Mouse (Mus musculus) kidney, embryonic 16.5 days (tissue): ENCODE results near the gene Mettl11b. TPM values are rescaled to one million over a fixed set of nuclear protein-coding genes. Genes with fewer than 3 reads are reported as not detected.

ENCODE experiments used
- ATAC-seq: fragments of 200-750 bp; cut with Nextera tagmentation; 2 replicates; pipeline ENCODE4 v1.8.0; 2017; ENCODE audit warnings: moderate TSS enrichment; ENCODE audit not compliant: low FRiP score, low TSS enrichment
- H3K27ac ChIP-seq: fragments of 300-500 bp; sonication (generic); 2 replicates; pipeline ENCODE4 v1.5.1; 2014; ENCODE audit warnings: low read length
- H3K27me3 ChIP-seq: fragments of 300-500 bp; sonication (generic); 2 replicates; pipeline ENCODE4 v1.6.1; 2014; ENCODE audit warnings: low read length, control low read depth, mixed read lengths; ENCODE audit not compliant: insufficient read depth
- H3K36me3 ChIP-seq: fragments of 300-500 bp; sonication (generic); 2 replicates; pipeline ENCODE4 v1.6.1; 2014; ENCODE audit warnings: low read length, control low read depth, mixed read lengths; ENCODE audit not compliant: insufficient read depth
- H3K4me1 ChIP-seq: fragments of 300-500 bp; sonication (generic); 2 replicates; pipeline ENCODE4 v1.6.1; 2014; ENCODE audit warnings: low read length, control low read depth, mixed read lengths; ENCODE audit not compliant: insufficient read depth
- H3K4me2 ChIP-seq: fragments of 300-500 bp; sonication (generic); replicated peaks from 2 replicates; pipeline ENCODE4 v1.6.1; 2014; ENCODE audit warnings: low read depth, low read length
- H3K4me3 ChIP-seq: fragments of 300-500 bp; sonication (generic); 2 replicates; pipeline ENCODE4 v1.5.1; 2014; ENCODE audit warnings: mild to moderate bottlenecking, low read length
- H3K9ac ChIP-seq: fragments of 300-500 bp; sonication (generic); replicated peaks from 2 replicates; pipeline ENCODE4 v1.6.1; 2014; ENCODE audit warnings: low read length
- H3K9me3 ChIP-seq: fragments of 300-500 bp; sonication (generic); 2 replicates; pipeline ENCODE4 v1.6.1; 2016; ENCODE audit warnings: low read length, control low read depth
- WGBS: fragments of 180-500 bp; shearing (Covaris S2); extraction: QIAGEN DNeasy Blood & Tissue Kit; methylation state at CpG from one replicate; pipeline ENCODE4 v1.1.7; 2014; 5-methylcytosine and 5-hydroxymethylcytosine counted together
- polyA plus RNA-seq: library from polyadenylated mRNA; unstranded; fragments of >200 nt; fragmentation: Nextera tagmentation; extraction: Ambion mirVana; gene quantifications from 2 replicates; pipeline ENCODE4 v1.2.1, GENCODE M21; 2015

Mettl11b gene
- polyA plus RNA-seq, 1 experiment from 2014 or later = 0.25 TPM

DNA sequence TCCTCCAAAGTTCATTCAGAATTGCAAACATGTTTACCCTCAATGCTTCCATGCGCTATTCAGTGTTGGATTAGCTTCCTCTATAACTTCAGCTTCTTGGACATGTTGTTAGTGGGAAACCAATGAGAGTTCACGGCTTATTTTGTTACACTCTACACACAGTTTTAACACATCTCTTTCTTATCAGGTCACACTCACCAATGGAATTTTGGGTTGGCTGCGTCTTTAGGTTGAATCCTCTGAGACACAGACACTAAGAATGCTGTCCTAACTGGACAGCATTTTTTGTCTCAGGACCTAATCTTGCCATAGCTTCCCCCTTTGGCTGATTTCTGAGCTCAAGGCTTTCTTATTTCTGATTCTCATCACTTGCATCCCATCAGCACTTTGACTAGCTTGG, 25.3 kb downstream of the Mettl11b start:
- Histone ChIP-seq H3K9ac (no peak overlapping the region), H3K9me3 (no peaks in the 10 kb centered on the region), H3K27me3 (no peaks in the 10 kb centered on the region), H3K4me3 (no peak overlapping the region), H3K36me3 (no peaks in the 10 kb centered on the region), H3K4me2 (no peak overlapping the region), H3K4me1 (no peaks in the 10 kb centered on the region), H3K27ac (no peak overlapping the region)
- 92% methylated on average over 3 of the region's 3 CpGs for WGBS
- ATAC-seq = no peak

DNA sequence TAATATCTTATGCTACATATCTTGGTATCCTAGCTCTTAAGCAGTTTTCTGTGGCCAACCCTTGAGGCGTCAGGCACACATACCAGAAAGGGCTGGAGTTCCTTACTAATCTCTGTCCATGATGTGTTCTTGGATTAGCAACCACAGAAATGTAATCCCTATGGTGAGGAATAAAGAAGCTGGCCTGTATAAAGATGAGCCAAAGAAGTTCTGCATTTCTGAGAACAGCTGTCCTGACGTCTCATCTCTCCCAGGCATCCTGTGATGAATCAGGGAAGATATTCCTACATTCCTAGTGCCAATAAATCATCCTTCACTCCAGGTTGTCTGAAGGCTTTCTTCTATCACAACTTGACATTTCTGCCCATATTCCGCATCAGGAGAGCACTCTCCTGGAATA, 33.2 kb downstream of the Mettl11b start:
- H3K4me3 ChIP-seq = no peak overlapping the region
- 78% methylated on average over 3 of the region's 3 CpGs for WGBS
- H3K36me3 ChIP-seq = no peaks in the 10 kb centered on the region
- H3K4me2 ChIP-seq = no peak overlapping the region
- H3K27ac ChIP-seq = no peak overlapping the region
- no peaks in the 10 kb centered on the region for H3K27me3 ChIP-seq
- H3K9me3 ChIP-seq = no peaks in the 10 kb centered on the region
- H3K4me1 ChIP-seq = no peaks in the 10 kb centered on the region
- ATAC-seq = no peak
- no peak overlapping the region for H3K9ac ChIP-seq

DNA sequence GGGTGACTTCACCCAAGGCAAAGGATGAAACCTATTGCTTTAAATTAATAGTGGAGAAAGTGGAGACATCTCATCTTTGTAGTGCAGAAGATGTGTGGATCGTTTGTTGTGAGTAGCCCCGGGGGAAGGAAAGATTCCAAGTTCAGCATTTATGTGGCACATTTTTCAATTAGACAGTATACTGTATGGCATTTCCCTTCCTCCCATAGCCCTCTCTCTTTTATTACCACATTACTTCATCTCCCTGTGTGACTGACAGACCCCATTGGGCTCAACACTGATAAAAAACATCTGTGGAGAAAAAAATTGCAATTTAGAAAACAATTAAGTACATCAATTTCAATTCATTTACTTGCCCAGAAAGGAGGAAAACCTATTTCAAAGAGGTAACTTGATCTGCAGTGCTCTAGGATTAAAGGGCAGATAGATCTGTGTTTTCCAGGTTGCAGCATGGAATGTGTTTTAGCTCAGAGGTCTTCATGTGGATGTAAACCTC, 42.0 kb downstream of the Mettl11b start:
- H3K9me3 ChIP-seq = no peaks in the 10 kb centered on the region
- no peak overlapping the region for H3K27ac ChIP-seq
- no peak for ATAC-seq
- no peaks in the 10 kb centered on the region for H3K27me3 ChIP-seq
- H3K9ac ChIP-seq = no peak overlapping the region
- peaks cover 5% of the 10 kb centered on the region for H3K4me1 ChIP-seq
- no peak overlapping the region for H3K4me3 ChIP-seq
- no peaks in the 10 kb centered on the region for H3K36me3 ChIP-seq
- WGBS = 34% methylated on average over 2 of the region's 2 CpGs
- H3K4me2 ChIP-seq = no peak overlapping the region

DNA sequence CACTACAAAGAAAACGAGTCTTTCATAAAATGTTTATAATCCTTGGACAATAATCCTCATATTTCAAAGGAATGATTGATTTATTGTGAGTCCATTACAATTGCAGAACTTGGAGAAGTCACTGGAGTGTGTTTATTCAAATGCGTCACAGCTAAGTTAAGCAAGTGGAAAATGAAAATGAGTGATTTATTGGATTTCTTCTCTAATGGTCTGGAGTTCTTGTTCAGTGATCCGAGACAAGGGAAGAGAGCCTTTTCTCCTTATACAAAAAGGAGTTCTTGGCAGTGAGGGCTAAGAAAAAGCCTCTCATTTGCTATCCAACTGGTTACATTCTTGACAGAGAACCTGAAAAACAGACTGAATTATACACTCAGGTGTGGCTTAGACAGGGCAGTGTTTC, 42.9 kb downstream of the Mettl11b start:
- H3K27me3 ChIP-seq = no peaks in the 10 kb centered on the region
- H3K4me2 ChIP-seq = no peak overlapping the region
- no peak overlapping the region for H3K9ac ChIP-seq
- no peak overlapping the region for H3K27ac ChIP-seq
- 32% methylated on average over 3 of the region's 3 CpGs for WGBS
- no peaks in the 10 kb centered on the region for H3K36me3 ChIP-seq
- no peaks in the 10 kb centered on the region for H3K9me3 ChIP-seq
- peaks cover 5% of the 10 kb centered on the region for H3K4me1 ChIP-seq
- H3K4me3 ChIP-seq = no peak overlapping the region
- ATAC-seq = peak; percentile 27; the same call in 1 of the 2 replicates

DNA sequence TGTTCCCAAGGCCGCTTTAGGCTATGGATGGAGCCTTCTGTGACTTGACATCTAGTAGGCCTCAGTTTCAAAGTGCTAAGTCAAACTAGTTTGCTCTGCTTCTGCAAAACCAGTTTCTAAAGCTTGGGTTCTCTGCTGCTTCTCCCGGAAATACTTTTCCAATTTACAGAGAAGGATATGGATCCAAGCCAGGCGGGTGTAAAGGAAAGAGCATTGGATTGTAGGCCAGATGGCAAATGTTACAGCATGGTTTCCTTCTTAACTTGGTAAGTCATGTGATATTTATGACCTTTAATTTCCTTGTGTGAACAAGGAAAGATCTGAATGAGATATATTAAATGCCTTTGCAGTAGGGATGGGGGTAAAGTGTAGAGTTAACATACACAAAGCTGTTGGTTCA, 52.2 kb downstream of the Mettl11b start:
- Histone ChIP-seq H3K36me3 (no peaks in the 10 kb centered on the region), H3K4me2 (no peak overlapping the region), H3K4me3 (no peak overlapping the region), H3K27ac (peak overlapping the region; percentile 56; the same call in 1 of the 2 replicates), H3K9me3 (no peaks in the 10 kb centered on the region), H3K27me3 (no peaks in the 10 kb centered on the region), H3K4me1 (0 out of 2 replicates have a peak, but pooled peaks cover 3% of the 10 kb centered on the region), H3K9ac (no peak overlapping the region)
- no peak for ATAC-seq
- 80% methylated on average over 3 of the region's 3 CpGs for WGBS

DNA sequence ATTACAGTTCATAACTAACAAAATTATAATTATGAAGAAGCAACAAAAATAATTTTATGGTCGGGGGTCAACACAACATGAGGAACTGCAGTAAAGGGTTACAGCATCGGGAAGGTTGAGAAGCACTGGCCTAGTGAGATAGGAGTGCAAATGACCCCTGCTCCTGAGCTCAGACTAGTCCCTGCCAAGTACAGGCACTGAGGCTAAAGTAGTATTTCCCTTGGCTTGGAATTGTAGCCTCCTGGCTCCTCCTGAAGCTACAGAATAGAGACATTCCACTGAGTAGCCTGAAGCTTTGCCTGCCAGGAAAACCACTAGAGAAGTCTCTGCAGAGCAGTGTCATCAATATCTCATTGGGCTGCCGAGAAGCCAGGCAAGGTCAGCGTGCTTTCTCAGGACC, 53.7 kb downstream of the Mettl11b start:
- H3K27ac ChIP-seq = no peak overlapping the region
- ATAC-seq = peak; percentile 44; the same call in 1 of the 2 replicates
- H3K36me3 ChIP-seq = no peaks in the 10 kb centered on the region
- H3K4me3 ChIP-seq = no peak overlapping the region
- H3K9me3 ChIP-seq = no peaks in the 10 kb centered on the region
- no peak overlapping the region for H3K4me2 ChIP-seq
- no peak overlapping the region for H3K9ac ChIP-seq
- WGBS = 47% methylated on average over 4 of the region's 4 CpGs
- H3K4me1 ChIP-seq = 0 out of 2 replicates have a peak, but pooled peaks cover 3% of the 10 kb centered on the region
- no peaks in the 10 kb centered on the region for H3K27me3 ChIP-seq

DNA sequence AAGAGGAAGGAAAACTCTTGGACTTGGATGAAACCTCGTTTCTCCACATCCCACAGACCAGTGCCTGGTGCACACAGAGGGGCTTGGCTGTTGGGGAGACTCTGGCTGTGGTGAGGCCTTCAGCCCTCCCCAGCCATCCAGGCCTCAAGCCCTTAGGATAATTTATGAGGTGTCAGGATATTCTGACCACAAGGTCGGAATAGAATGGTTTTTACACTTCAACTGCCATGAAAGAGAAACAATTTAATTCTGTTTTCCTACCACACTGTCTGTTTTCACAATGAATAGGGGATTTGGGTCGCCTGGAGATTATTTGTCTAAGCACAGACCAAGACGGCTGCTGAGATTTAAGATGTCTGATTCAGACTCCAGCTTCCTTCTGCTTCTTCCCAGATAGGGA, 54.3 kb downstream of the Mettl11b start:
- Histone ChIP-seq H3K9me3 (no peaks in the 10 kb centered on the region), H3K27me3 (no peaks in the 10 kb centered on the region), H3K4me2 (no peak overlapping the region), H3K4me1 (0 out of 2 replicates have a peak, but pooled peaks cover 3% of the 10 kb centered on the region), H3K4me3 (no peak overlapping the region), H3K9ac (no peak overlapping the region), H3K27ac (peak overlapping the region; percentile 43; the same call in 1 of the 2 replicates), H3K36me3 (no peaks in the 10 kb centered on the region)
- ATAC-seq = peak; percentile 88
- WGBS = 3% methylated on average over 4 of the region's 4 CpGs

DNA sequence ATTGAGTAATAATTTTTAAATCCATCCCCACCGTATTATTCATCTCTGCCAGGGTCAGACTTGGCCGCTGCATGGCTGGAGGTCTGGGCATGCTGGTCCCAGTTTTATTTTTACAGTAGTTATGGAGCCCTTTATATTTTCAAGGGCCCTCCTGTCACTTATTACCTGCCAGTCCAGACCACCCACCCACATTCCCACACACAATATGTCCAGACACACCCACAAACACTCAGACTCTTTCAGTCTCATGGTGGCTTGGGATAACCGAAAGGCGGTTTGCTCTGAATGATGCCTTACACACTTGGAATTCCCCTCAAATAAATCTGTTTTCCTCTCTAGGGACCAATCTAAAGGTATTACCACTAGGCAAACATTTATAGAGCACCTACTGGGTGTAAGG, 55.1 kb downstream of the Mettl11b start:
- Histone ChIP-seq H3K4me3 (no peak overlapping the region), H3K4me2 (no peak overlapping the region), H3K4me1 (0 out of 2 replicates have a peak, but pooled peaks cover 3% of the 10 kb centered on the region), H3K9me3 (no peaks in the 10 kb centered on the region), H3K36me3 (no peaks in the 10 kb centered on the region), H3K27me3 (no peaks in the 10 kb centered on the region), H3K27ac (no peak overlapping the region), H3K9ac (no peak overlapping the region)
- ATAC-seq = no peak
- 84% methylated on average over 4 of the region's 4 CpGs for WGBS

DNA sequence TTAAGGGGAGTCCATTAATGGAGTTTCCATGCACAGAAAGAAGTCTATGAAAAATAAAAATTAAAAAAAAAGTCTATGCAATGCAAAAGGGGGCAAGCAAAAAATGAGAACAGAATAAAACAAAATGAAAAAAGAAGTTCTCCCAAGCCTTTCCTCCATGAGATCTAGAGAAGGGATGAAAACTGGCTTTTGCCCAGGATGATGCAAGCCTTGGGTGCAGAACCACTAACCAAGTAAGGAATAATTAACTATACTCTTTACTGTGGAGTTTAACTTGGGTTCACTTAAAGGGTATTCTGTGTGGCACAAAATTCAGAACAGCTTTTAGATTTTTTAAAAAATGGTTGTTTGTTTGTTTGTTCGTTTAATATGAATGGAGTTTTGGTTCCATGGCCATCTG, 62.6 kb downstream of the Mettl11b start:
- Histone ChIP-seq H3K9me3 (no peaks in the 10 kb centered on the region), H3K4me1 (no peaks in the 10 kb centered on the region), H3K27ac (no peak overlapping the region), H3K4me2 (no peak overlapping the region), H3K27me3 (no peaks in the 10 kb centered on the region), H3K36me3 (no peaks in the 10 kb centered on the region), H3K9ac (no peak overlapping the region), H3K4me3 (no peak overlapping the region)
- no peak for ATAC-seq
- WGBS = 76% methylated on average over 1 of the region's 1 CpGs

DNA sequence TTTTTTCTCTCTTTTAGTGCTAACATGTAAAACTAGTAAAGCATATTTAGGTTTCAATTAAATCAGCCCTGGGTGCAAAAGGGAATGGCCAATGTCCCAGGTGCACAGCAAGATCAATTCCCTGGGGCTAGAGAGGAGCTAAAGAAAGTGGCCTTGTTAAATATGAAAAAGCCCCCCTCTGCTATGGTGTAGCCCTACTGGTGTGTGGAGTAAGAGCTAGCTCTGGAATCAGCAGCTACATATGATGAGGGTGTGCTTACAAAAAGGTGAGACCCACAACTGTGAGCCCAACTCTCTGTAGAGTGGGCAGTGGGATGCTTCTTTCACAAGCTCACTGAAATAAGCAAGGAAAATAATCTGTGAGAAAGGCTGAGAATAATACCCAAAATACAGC, 66.5 kb downstream of the Mettl11b start:
- Histone ChIP-seq H3K27ac (no peak overlapping the region), H3K4me1 (no peaks in the 10 kb centered on the region), H3K27me3 (no peaks in the 10 kb centered on the region), H3K36me3 (no peaks in the 10 kb centered on the region), H3K9me3 (no peaks in the 10 kb centered on the region), H3K9ac (no peak overlapping the region), H3K4me2 (no peak overlapping the region), H3K4me3 (no peak overlapping the region)
- ATAC-seq = no peak
